Mouse (Mus musculus) forelimb bud, embryonic 11.5 days (tissue): ENCODE data around the gene Mapk1ip1l.
A peak's percentile ranks its signal among the peaks of the same experiment; 100 is the strongest.

Experiments
- DNase-seq: peaks from one replicate; pipeline ENCODE4 v3.0.0-alpha.2; 2012; ENCODE audit warnings: low read depth, low spot score

The Mapk1ip1l gene

DNA sequence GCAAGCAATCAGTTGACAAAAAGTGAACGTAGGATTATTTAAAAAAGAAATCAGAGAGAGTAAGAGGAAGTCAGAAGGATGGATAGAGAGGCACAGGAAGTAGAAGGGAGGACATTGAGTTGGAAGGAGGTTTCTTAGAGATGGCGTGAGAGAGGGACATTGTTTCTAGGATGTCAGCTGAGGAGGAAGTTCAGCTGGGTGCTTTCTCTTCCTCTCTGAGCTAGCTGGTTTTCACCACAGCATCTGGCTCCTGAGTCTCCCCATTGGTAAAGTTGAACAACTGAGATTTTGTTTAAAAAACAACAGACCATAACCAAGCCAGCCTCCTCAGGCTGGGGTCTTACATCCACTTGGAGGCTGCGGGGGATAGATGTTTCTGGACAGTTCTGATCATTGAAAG is 61.5 kb downstream of the Mapk1ip1l start:
- DNase-seq, result no peak

DNA sequence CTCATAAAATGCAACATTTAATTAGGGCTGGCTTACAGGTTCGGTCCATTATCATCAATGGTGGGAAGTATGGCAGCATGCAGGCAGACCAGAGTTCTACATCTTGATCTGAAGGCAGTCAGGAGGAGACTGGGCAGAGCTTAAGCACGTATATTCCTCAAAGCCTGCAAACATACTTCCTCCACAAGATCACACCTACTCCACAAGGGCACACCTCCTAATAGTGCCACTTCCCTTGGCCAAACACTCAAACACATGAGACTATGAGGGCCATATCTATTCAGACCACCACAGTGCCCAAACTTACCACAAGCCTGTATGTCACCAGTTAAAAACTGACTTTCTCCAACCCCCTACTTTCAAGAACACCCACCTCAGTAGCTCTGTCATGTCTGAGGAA is 63.4 kb downstream of the Mapk1ip1l start:
- no peak for DNase-seq

DNA sequence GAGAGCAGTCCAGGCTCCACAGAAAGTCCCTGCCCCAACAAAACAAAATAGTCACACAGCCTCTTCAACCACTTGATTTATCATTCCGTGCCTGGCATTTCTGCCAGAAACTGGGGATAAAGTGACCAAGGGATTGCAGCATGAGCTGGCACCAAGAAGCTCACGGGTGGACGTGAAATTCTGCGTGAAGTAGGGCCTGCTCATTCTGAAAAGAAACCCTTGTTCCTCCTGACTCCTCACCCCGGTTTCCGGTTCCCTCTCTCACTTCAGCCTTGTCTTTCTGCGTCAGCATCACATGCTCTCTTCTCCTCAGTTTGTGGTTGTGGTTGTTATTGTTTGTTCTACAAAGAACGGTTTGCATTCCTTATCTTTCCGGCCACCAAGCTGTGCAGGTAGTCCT is 63.8 kb downstream of the Mapk1ip1l start:
- no peak for DNase-seq

DNA sequence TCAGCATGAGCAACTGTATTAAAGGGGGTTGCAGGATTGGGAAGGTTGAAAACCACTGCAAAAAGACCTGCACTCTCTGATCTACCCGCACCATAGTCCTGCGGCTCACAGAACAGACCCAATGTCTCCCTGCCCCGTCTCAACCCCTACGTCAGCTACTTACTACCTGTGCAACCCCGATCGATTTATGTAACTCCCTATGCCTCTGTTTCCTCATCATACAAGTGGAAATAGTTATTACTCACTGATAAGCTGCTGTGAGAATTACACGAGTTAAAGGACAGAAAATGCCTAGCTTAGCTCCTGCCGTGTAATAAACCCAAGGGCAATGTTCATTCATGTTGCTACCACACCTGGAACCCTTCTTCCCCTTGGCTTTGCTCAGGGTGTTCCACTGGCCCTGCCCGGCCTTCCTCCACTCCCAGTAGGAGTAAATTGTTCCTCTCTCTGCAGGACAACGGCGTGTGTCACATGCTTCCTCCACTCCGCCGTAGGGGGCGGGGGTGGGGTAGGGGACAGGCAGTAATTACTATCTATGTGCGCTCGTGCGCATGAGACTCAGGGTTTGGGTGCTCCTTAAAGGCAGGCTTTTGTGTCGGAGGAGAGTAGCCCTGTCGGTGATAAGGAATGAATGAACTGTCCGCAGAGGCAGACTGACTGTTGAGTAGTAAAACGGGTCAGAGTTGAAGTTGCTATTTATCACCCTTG is 66.8 kb downstream of the Mapk1ip1l start:
- no peak for DNase-seq

DNA sequence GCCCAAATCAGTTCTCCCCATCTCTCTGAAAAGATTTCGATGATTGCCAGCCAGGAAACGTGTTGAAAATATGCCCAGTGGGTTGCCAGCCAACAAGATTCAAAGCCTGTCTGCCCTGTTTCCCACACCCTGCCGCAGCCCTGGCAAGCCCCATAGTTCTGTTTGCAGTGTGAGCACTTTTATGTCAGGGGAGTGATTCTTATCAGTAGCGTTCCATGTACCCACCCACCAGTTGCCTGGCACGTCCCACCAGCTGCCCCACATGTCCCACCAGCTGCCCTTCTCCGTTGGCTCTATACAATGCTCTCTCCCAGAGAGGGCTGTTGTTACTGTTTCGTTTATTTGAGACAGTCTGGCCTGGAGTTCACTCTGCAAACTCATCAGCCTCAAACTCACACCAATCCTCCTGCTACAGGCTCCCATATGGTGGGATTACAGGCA is 68.8 kb downstream of the Mapk1ip1l start:
- DNase-seq, result no peak

DNA sequence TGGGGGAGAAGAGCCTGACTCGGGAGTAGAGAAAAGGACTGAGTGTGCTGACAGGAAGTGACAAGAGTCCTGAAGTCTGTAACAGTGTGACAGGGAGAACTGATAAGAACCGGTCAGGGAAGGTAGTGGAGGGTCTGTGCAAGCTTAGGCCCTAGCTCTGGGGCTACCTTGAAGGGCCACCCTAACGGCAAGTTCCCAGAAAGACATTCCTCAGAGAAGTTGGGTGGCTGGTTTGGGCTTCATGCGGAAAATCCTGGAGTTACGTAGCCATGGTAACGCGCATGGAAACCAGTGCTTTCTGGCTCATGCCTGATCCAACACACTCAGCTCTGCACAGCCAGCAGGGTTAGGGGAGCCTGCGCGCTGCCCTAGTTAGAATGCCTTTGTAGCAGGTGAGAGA is 69.4 kb downstream of the Mapk1ip1l start, which contains the start of gene Lgals3:
Gene Lgals3 (plus strand): TSS at position 291 of the 400 bp plus-strand sequence.
- peak; percentile 45 for DNase-seq

DNA sequence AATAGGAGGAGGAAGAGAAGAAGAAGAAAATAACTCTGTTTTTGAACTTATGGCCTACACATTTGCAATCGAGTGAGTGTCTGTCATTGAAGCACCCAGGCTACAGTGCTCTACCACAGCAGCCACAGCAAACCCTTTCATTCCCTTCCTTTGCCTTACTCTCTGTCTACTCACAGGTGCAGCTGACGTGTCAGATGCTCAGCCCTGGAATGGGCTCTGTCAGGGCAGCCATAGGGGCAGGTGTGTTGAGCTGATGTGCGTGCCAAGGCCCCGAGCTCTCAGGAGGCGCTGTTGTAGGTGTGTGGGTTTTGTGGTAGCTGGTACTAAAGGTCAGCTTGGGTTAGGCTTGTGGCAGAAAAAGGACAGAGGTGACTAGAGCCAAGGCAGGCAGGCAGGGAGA is 71.7 kb downstream of the Mapk1ip1l start:
- no peak for DNase-seq

DNA sequence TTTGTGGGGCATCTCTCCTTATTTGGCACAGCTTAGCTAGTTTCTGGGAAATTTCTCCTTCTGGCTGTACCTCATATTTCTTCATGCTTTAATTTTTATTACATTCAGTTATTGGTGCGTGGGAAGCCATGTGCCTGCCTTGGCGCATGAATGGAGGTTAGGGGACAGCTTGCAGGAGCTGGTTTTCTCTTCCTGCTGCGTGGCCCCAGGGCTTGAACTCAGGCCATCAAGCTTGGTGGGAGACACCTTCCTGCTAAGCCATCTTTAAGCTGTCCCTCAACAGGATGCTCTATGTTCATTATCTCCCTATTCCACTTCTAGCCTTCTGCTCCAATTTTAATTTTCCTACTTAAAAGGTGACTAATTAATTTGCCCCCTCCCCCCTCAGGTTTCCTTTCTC is 72.7 kb downstream of the Mapk1ip1l start:
- no peak for DNase-seq

DNA sequence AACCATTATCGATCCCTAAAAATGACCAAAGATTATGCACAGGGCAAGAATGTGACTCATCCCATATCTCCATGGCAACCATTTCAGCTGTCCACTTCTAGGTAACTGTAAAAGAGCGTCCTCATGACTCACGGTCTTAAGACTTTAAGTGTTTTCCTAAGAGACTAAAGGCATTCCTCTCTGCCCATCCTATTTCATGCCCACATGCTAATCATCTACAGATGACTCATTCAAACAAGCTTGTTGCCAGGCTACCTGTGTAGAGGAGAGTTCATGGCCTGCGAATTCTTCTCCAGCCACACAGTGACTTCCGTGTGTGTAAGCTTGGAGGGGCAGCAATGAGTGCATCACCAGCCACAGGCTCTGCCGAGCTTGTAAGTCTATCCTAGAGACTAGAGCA is 73.6 kb downstream of the Mapk1ip1l start:
- DNase-seq, result no peak
